Mouse (Mus musculus) lung, postnatal 0 days (tissue): ENCODE data around the gene Akirin1.

ENCODE experiments used
- CTCF ChIP-seq: IDR thresholded peaks from 2 replicates; pipeline ENCODE4 v1.5.1; 2016; ENCODE audit warnings: antibody characterized with exemption, mild to moderate bottlenecking
- EP300 ChIP-seq: IDR thresholded peaks from 2 replicates; pipeline ENCODE4 v1.6.1; 2016; ENCODE audit warnings: antibody characterized with exemption, mild to moderate bottlenecking, control low read depth

DNA sequence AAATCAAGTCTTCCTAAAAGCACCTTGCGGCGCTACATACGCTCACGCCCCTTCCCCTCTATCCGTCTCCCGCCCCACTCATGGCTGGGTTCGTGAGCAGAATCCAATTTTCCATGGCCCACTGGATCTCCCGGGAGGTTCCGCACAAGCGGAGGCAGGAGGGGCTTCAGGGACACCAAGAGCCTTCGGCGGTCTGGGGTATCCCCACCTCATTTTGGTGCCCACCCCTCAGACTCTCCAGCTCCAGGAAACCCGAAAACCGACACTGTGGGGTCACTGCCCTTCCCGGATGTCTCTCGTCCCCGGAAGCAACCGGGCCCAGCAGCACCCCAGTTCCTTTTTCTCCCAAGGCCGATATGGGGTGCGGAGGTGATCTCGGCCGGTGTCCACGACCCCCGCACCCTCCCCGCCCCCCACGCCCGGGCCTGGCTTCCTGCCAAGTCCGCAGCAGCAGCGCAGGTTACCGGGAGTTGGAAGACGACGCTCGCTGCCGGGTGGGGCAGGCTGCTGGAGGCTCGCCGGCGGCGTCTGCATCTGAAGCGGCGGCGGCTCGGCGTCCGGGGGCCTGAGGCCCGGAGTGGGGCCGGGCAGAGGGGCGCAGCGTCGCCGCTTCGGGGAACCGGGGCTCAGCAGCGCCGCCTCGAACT, 538 bp downstream of the Akirin1 start:
- TF ChIP-seq CTCF (no peak), EP300 (no peak)
